Mouse (Mus musculus): Measurements from ENCODE around the gene Atp6v0b. TPM values are rescaled to one million over a fixed set of nuclear protein-coding genes. Genes with fewer than 3 reads are reported as not detected.

Gene Atp6v0b
- total and polyA plus RNA-seq, 3 experiments: 219 to 297 (median 247) TPM

GRCm38 (mm10) chr4:117884146-117884545 is 3.0 kb downstream of the Atp6v0b start:
- Histone ChIP-seq H3K4me1 (ENCODE audit: insufficient read depth, low read depth, low read length) (peaks cover 42% of the 10 kb centered on the region), H3K4me3 (ENCODE audit: low read depth, low read length) (no peak overlapping the region), H3K9me3 (replicated peaks) (no peaks in the 10 kb centered on the region), H3K27me3 (ENCODE audit: insufficient read depth, low read length) (peaks cover 44% of the 10 kb centered on the region), H3K36me3 (replicated peaks) (peaks cover 42% of the 10 kb centered on the region)
- no peak for TF ChIP-seq TAL1 (conservative IDR thresholded peaks at IDR 0.05; ENCODE audit: low read depth, low read length)
- no peak for TF ChIP-seq POLR2AphosphoS5 (IDR thresholded peaks at IDR 0.05; ENCODE audit: insufficient replicate concordance, low read depth, low read length)
- TF ChIP-seq CTCF (IDR thresholded peaks at IDR 0.05; ENCODE audit: low read depth, low read length): no peak
- no peak for TF ChIP-seq GATA2 (IDR thresholded peaks at IDR 0.05; ENCODE audit: borderline replicate concordance, low read depth, low read length)
- no peak for TF ChIP-seq GATA1 (IDR thresholded peaks at IDR 0.05; ENCODE audit: borderline replicate concordance, low read length)
- DNase-seq (ENCODE audit: low spot score): no peak
- no peak for ATAC-seq (ENCODE audit: extremely low read depth, insufficient number of reproducible peaks, low FRiP score, poor library complexity, severe bottlenecking)

- Histone ChIP-seq H3K36me3 (replicated peaks) (peaks cover 32% of the 10 kb centered on the region), H3K4me3 (ENCODE audit: low read depth, low read length) (peak within 1 kb of the TSS; percentile 63; the same call in 1 of the 2 replicates), H3K9me3 (replicated peaks) (no peaks in the 10 kb centered on the region), H3K27me3 (ENCODE audit: insufficient read depth, low read length) (peaks cover 55% of the 10 kb centered on the region), H3K4me1 (ENCODE audit: insufficient read depth, low read depth, low read length) (peaks cover 41% of the 10 kb centered on the region)
- DNase-seq (ENCODE audit: low spot score): no peak
- ATAC-seq (ENCODE audit: extremely low read depth, insufficient number of reproducible peaks, low FRiP score, poor library complexity, severe bottlenecking): no peak
- TF ChIP-seq CTCF (IDR thresholded peaks at IDR 0.05; ENCODE audit: low read depth, low read length): no peak
Measured at GRCm38 (mm10) chr4:117882701-117883691, 4.1 kb downstream of the Atp6v0b start, which contains the start of gene B4galt2. TSS of gene B4galt2 (minus strand) at chr4:117883487.

DNA sequence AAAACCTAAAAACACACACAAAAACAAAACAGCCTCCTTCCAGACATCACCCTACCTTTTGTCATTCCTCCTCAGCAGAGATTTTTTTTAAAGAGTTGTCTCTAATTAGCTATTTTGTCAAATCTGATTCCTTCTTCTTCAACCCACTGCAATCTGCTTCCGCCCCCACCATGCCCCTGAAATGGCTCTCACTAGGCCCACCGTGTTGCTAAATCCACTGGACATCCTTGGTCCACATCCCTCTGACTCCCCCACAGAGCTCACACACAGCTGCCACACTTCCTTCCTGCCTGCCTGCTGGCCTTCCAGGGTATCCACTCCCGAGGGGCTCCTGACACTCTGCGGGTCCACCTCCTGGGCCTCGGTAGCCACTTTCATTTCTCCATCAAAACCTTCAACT is 8.4 kb downstream of the Atp6v0b start:
- Histone ChIP-seq H3K4me3 (ENCODE audit: low read depth, low read length) (no peak overlapping the region), H3K9me3 (replicated peaks) (no peaks in the 10 kb centered on the region), H3K36me3 (replicated peaks) (peaks cover 4% of the 10 kb centered on the region), H3K27me3 (ENCODE audit: insufficient read depth, low read length) (peaks cover 82% of the 10 kb centered on the region), H3K4me1 (ENCODE audit: insufficient read depth, low read depth, low read length) (peaks cover 11% of the 10 kb centered on the region)
- DNase-seq (ENCODE audit: low spot score) (no peak), ATAC-seq (ENCODE audit: extremely low read depth, insufficient number of reproducible peaks, low FRiP score, poor library complexity, severe bottlenecking) (no peak)
- TF ChIP-seq TAL1 (conservative IDR thresholded peaks at IDR 0.05; ENCODE audit: low read depth, low read length): no peak
- TF ChIP-seq GATA1 (IDR thresholded peaks at IDR 0.05; ENCODE audit: borderline replicate concordance, low read length): no peak
- TF ChIP-seq CTCF (IDR thresholded peaks at IDR 0.05; ENCODE audit: low read depth, low read length): no peak
- no peak for TF ChIP-seq GATA2 (IDR thresholded peaks at IDR 0.05; ENCODE audit: borderline replicate concordance, low read depth, low read length)
- no peak for TF ChIP-seq POLR2AphosphoS5 (IDR thresholded peaks at IDR 0.05; ENCODE audit: insufficient replicate concordance, low read depth, low read length)

- H3K4me1 ChIP-seq (ENCODE audit: insufficient read depth, low read depth, low read length): peaks cover 8% of the 10 kb centered on the region
- no peaks in the 10 kb centered on the region for H3K9me3 ChIP-seq (replicated peaks)
- peaks cover 82% of the 10 kb centered on the region for H3K27me3 ChIP-seq (ENCODE audit: insufficient read depth, low read length)
- no peaks in the 10 kb centered on the region for H3K36me3 ChIP-seq (replicated peaks)
- no peak for TF ChIP-seq CTCF (IDR thresholded peaks at IDR 0.05; ENCODE audit: low read depth, low read length)
- DNase-seq (ENCODE audit: low spot score): no peak
- H3K4me3 ChIP-seq (ENCODE audit: low read depth, low read length): no peak overlapping the region
- ATAC-seq (ENCODE audit: extremely low read depth, insufficient number of reproducible peaks, low FRiP score, poor library complexity, severe bottlenecking): no peak
Measured at GRCm38 (mm10) chr4:117878301-117878700, 8.8 kb downstream of the Atp6v0b start.

- peaks cover 79% of the 10 kb centered on the region for H3K27me3 ChIP-seq (ENCODE audit: insufficient read depth, low read length)
- no peak overlapping the region for H3K4me3 ChIP-seq (ENCODE audit: low read depth, low read length)
- no peaks in the 10 kb centered on the region for H3K36me3 ChIP-seq (replicated peaks)
- DNase-seq (ENCODE audit: low spot score): no peak
- TF ChIP-seq GATA2 (IDR thresholded peaks at IDR 0.05; ENCODE audit: borderline replicate concordance, low read depth, low read length) (no peak), POLR2AphosphoS5 (IDR thresholded peaks at IDR 0.05; ENCODE audit: insufficient replicate concordance, low read depth, low read length) (no peak), TAL1 (conservative IDR thresholded peaks at IDR 0.05; ENCODE audit: low read depth, low read length) (no peak), CTCF (IDR thresholded peaks at IDR 0.05; ENCODE audit: low read depth, low read length) (no peak), GATA1 (IDR thresholded peaks at IDR 0.05; ENCODE audit: borderline replicate concordance, low read length) (no peak)
- H3K9me3 ChIP-seq (replicated peaks): no peaks in the 10 kb centered on the region
- ATAC-seq (ENCODE audit: extremely low read depth, insufficient number of reproducible peaks, low FRiP score, poor library complexity, severe bottlenecking): no peak
- H3K4me1 ChIP-seq (ENCODE audit: insufficient read depth, low read depth, low read length): peaks cover 17% of the 10 kb centered on the region
Measured at GRCm38 (mm10) chr4:117873615-117874014, 13.5 kb downstream of the Atp6v0b start.

- ATAC-seq (ENCODE audit: extremely low read depth, insufficient number of reproducible peaks, low FRiP score, poor library complexity, severe bottlenecking) (no peak), DNase-seq (ENCODE audit: low spot score) (no peak)
- Histone ChIP-seq H3K27me3 (ENCODE audit: insufficient read depth, low read length) (peaks cover 68% of the 10 kb centered on the region), H3K36me3 (replicated peaks) (peaks cover 4% of the 10 kb centered on the region), H3K4me1 (ENCODE audit: insufficient read depth, low read depth, low read length) (peaks cover 17% of the 10 kb centered on the region), H3K9me3 (replicated peaks) (no peaks in the 10 kb centered on the region), H3K4me3 (ENCODE audit: low read depth, low read length) (peak within 1 kb of the TSS; percentile 11; the same call in 1 of the 2 replicates)
- no peak for TF ChIP-seq TAL1 (conservative IDR thresholded peaks at IDR 0.05; ENCODE audit: low read depth, low read length)
- no peak for TF ChIP-seq GATA1 (IDR thresholded peaks at IDR 0.05; ENCODE audit: borderline replicate concordance, low read length)
- TF ChIP-seq GATA2 (IDR thresholded peaks at IDR 0.05; ENCODE audit: borderline replicate concordance, low read depth, low read length): no peak
- TF ChIP-seq POLR2AphosphoS5 (IDR thresholded peaks at IDR 0.05; ENCODE audit: insufficient replicate concordance, low read depth, low read length): no peak
- TF ChIP-seq CTCF (IDR thresholded peaks at IDR 0.05; ENCODE audit: low read depth, low read length): no peak
Measured at GRCm38 (mm10) chr4:117872471-117872886, 14.7 kb downstream of the Atp6v0b start, which contains the start of gene Ccdc24. TSS of gene Ccdc24 (minus strand) at chr4:117872557.
